Mouse (Mus musculus) thymus, postnatal 36 days (tissue): ENCODE measurements around the gene Cks1b.

Experiments used
- DNase-seq, 2 experiments: peaks; one replicate each; pipeline ENCODE4 v3.0.0; 2022; ENCODE audit warnings: mixed read lengths in 2 of 2

Cks1b gene

DNA sequence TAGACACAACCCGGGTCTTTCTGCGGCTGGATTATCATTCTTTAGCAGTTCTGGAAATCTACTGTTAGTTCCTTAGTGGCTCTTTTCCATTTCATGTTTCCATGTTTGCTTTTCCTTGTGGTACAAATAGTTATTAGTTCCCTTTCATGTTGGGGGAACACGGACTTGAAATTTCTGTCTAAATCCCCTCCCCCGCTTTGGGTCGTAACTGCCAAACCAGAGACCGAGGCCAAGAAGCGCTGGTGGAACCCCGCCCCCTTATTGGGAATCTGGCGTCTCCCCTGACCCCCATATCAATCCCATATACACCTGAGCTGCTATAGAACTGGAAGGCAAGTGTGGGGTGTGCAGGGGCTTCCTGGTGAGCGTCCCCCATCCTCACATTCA is 22.8 kb downstream of the Cks1b start:
- no peak for DNase-seq

DNA sequence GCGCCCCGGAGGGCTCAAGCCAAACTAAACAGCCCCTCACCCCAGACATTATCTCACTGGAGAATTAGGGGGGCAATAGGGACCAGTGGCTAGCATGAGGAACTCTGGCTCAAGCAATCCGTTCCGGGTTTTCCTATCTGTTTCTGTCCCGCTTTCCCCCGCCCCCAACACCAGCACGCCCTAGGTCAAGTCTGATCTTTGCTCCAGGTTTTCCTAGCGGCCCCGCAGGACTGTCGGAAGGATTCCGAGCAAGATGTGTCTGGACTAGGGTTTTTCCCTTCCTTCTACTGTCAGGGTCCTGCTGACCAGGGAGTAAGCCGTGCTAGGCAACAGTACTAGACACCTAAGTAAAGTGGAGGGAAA is 23.3 kb downstream of the Cks1b start:
- no peak for DNase-seq

DNA sequence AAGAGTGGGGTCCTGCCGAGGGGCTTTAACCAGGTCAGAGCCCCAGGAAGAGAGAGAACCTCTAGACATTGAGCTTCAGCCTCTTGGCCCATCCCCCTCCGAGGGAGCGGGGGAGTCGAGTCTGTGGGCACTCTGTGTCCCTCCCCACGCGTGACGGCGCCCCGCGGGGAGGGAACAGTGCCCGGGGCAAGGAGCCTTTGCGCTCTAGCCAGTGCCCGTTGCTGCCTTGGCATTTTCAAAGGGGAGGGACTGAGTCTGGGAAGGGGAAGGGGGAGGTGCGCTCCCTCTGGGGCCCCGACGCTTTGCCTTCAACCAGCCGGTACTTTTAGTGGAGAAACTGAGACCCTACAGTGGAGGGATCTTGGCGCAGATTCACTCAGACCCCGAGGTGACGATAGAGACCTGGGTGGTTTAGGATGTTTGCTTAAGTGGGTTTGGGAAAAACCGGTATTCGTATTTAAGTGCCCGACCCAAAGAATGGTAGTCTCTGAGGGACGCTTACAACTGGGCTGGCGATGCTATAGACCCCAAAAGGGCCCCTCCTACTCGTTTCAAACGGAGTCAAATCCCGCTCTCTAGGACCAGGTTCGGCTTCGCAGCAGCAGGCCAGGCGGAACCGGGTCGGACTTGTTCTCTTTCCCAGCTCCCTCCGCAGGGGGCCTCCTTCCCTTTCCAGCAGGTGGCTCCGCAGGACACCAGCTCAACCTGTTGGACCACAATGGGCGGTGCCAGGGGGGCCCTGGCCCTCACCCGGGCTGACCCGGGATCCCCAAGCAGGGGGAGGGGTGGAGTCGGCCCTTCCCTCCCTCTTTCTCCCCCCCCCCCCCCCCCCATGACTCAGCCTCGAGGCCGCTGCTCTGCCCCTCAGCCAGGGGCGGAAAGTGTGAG is 23.9 kb downstream of the Cks1b start, which contains the start of gene Zbtb7b:
Gene Zbtb7b (minus strand): TSS at position 771 of the 888 bp plus-strand sequence.
- no peak for DNase-seq

DNA sequence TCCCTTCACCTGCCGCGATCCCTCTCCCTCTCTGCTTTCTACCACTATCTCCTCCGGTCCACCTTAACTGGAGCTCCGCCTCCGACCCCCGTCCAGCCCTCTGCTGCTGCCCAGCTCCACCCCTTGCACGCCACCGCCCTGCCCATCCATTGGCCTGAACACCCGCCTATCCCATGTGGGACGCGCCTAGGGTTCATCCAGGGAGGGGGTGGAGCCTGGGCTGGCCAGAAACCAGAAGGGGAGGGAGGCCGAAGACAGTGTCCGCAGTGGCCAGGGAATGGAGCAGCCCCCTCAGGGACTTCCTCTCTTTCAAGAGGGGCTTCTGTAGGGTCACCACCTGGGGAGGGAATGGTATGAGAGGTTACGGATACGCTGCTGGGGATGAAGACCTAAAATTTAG is 24.6 kb downstream of the Cks1b start:
- DNase-seq, result peak; percentile 68 to 80

DNA sequence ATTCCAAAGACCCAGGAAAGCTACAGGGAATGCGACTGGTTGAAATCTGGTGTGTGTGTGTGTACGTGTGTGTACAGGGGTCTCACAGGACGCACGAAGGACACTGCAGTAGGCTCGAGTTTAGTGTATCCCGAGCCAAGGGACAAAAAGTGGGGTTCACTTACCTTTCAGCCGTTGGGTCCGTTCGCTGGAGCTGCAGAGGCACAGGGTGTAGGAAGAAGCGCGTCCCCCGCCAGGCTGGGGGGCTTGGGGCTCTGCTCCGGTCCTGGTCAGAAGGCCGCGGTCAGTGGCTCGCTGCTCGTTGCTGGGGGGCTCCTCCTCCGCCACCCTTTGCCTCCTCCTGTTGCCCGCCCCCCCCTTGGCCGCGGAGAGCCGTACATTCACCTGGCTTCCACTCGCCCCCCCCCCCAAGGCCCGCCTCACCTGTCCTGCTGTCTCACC is 25.3 kb downstream of the Cks1b start:
- DNase-seq, result no peak

DNA sequence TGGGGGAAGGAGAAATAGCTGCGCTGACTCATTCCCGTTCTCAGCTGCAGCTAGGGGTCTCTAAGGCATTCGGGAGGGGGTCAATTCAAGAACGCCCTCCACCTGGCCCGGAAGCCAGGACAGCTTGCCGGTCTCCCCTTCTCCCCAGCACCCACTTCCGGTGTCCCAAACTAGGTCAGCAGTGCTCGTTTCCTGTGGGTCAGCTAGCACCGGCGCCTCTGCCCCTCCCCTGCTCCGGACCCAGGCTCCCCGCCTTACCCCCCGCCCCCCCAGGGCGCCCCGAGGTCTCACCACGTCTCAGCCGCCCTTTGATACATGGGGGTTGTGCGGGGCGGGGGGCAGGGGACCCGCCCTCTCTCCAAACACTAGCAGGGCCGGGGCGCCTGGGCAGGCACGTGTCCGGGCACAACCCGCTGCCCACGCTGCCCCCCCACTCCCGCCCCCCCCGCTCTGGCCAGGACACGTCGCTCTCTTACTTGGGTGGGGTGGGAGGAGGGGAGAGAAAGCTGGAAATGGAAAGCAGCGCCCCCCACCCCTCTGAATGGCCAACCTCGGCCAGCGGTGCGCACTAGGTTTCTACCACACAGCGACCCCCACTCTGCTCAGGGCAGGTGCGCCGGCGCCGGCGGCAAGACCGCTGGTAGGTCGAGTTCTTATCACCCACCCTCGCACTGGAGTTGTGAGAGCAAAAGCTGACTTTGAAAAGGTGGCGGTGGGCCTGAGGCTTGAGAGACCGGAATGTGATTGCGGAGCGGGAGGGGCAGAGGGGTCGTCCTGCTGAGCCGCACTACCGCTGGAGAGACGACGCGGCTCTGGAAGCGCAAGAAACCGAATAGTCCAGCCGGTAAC is 26.3 kb downstream of the Cks1b start:
- peak in 1 of 2 experiments; percentile 35 for DNase-seq

DNA sequence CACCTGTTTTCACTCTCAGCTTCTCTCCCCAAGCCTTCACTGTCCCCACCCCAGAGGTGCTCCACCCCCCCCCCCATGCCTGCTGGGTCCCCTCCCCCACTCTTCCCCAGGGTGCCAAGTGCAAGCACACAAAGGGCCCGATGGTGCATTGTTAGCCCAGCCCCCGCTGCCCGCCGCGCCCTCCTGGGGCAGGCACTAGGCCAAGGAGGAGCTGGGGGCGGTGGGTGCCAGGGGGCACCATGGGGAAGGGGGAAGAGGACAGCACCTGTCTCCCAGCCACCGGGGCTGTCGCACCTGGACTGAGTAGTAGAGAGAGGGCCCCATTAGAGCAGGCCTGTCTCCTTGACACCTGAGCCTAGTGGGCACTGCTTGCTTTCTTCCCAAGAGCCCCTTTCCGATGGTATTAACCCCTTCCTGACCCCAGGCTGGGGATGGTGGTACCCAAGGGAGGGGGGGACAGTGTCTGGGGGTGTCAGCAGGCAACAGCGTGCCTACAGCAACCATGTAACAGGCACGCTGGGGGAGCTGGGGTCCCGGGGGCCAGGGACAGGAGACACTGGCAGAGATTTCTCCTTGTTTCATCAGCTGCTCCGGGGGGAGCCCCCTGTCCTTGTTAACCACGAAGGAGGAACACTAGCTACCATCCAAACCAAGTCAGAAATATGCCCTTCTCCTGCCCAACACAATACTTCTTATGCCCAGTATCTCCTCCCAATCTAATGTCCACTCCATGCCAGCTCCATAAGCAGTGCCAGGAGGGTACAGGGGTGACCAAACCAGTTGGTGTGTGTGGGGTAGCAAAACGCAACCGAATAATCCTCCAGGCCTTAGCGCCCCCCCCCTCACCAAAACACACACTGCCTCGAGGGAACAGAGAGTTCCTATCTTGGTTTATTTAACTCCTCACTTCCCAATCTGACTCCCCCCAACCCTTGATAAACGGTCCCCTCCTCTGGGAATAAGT is 27.2 kb downstream of the Cks1b start:
- DNase-seq, result peak; percentile 37 to 66

DNA sequence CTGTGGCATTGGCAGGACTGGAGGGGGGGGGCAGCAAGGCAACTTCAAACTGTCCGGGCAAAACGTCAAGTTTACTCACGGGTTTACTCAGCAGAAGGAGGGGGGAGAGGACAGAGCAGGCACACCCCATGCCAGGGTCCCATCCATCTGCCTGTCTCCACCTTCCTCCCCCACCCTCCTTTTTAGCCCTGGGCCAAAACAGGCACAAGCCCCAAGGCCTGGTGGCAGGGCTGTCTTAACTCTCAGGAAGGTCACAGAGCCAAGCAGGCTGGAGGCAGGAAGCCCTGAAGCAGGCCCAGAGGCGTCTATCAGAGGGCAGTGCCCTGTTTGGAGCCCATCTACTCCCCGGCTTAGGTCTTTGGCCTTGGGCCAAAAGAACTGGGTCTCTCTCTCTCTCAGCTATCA is 28.1 kb downstream of the Cks1b start:
- DNase-seq, result no peak

DNA sequence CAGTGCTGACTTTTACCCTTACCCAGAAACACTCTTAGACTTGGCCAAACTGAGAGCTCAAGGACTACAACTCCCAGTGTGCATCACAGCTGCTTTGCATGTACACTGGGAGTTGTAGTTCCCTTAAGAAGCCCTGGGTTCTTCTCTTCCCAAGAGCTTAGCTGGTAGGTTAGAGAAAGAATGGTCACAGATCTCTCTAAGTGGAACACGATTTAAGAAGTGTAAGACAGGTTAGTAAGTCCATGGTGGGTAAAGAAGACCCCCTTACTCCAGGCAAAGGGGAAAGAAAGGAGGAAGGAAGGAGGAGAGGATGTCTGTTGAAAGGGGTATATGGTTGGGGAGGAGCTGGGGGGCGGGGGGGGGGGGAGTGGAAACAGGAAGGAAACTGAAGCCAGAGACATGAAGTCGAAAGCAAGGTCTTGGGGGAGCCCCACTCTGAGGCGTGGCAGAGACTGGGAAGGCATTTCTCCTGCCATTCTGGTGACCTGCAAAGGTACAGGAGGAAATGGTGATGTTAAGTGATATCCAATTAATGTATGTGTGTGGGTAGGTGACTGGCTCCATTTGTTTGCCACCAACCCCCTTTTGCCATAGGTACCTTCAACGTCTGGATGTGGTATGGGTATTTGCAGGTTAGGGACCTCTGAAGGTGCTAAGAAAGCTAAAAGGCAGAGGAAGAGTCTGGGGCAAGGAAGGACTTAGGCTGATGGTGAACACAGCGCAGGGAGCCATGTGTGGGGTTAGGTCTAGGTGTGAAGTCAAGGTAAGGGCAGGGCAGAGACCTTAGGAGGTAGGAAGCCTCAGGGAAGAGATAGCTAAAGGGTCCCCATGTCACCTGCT is 29.1 kb downstream of the Cks1b start:
- DNase-seq, result peak; percentile 40 to 60

DNA sequence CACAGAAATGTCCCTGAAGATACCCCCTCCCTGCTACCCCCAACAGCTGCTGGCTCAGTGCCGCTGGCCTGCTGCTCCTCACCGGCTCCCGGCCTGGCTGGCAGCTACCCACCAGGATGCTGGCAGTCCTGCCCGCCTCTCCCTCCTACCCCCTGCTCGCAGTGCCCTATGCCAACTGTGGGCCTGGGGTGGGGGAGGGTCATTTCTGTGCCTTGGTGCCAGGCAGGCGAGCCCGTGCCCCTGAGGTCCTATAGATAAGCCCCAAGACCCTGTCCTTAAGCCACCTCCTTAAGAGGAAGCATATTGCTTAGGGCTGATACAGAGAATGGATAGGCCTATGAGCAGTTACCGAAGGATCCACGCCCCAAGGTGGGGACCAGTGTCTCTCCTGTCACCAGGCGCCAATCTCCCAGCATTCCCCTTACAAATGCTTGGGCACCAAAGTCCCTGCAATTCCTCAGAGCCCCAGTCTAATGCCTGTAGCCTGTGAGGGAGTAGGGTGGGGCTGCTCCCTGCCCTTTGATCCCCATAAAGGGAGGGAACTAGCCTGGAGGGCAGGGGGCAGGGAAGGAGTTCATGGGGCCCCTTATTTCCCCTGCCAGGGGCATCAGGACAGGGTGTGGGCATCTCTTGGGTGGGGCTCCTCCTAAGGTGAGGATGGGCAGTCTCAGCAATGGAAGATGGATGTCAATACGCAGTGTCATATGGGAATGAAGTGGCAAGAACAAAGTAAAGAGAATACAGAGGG is 29.9 kb downstream of the Cks1b start:
- no peak for DNase-seq

DNA sequence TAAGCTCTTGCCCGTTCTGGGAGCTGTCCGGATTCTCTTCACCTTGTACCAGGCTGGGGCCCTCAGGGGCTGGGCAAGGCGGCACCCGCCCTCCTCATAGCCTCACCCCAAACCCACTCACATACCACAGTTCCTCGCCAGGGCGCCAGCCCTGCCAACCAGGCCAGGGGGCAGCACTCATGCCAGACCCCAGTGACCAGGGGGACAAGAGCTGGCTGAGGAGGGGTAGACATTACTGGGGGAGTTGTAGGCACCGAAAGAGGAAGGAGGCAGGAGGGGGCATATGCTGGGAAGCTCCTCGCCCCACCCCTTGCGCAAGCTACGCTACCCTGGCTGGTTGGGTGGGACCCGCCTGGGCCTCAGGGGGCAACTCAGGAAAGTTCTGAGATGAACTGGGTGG is 30.6 kb downstream of the Cks1b start:
- no peak for DNase-seq

DNA sequence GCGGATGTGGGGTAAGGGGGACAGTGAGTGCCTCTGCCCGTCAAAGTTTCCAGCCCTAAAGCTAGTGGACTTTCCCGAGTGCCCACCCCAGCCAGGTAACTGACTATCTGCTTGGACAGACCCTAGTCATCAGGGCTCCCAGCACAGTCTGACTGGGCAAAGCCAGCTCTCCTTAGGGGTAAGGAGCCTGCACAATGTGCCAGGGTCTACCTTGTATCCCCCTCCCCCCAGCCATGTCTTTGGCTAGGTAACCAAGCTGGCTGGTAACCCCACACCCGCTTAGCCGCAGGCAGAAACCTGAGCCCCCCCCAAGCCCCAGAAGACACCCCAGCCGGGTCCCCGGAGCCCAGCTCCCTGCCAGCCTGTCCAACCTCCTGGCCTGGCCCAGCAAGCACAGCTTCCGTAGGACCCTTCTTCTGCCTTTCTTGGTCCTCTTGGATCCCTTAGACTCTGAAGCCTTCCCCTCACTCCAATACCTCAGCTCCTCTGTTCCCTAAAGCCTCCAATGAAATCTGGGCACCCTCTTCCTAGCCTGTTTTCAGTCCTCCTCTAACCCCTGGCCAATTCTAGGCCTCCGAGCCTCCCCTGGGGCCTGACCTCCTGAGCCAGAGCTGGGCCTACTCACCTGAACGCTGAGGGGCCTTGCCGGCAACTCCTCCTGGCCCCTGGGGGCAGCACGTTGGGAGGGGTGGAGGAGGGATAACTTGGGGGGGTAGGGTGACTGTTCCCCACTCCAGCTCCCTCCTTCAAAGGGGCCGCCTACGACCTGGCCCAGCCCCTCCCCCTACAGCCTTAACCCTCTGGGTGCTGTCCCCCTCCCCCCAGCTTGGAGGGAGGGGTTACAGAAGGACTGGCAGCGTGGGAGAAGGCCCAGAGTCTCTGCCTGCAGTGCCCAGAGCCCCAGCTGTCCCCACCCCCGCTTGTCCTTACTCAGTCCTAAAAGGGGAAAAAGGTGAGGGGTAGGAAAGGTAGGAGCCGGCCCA is 31.5 kb downstream of the Cks1b start:
- peak; percentile 47 to 66 for DNase-seq

DNA sequence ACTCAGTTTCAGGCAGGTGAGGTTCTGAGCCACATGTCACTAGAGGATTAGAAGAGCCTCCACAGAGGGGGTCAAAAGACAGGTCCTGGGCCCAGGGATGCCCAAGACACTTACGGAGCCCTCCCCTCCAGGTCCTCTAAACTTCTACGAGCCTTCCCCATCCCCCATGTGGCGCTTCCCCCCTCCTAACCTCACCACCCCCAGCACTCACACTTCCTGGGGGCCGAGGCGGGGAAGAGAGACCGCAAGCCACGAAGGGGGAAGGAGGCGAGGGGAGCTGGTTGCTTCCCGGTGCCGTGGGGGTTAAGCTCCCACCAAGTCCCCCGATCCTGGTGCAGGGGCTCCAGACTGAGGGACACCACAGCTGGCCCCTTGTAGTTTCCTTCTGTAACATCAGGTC is 32.7 kb downstream of the Cks1b start:
- DNase-seq, result peak; percentile 66 to 75

DNA sequence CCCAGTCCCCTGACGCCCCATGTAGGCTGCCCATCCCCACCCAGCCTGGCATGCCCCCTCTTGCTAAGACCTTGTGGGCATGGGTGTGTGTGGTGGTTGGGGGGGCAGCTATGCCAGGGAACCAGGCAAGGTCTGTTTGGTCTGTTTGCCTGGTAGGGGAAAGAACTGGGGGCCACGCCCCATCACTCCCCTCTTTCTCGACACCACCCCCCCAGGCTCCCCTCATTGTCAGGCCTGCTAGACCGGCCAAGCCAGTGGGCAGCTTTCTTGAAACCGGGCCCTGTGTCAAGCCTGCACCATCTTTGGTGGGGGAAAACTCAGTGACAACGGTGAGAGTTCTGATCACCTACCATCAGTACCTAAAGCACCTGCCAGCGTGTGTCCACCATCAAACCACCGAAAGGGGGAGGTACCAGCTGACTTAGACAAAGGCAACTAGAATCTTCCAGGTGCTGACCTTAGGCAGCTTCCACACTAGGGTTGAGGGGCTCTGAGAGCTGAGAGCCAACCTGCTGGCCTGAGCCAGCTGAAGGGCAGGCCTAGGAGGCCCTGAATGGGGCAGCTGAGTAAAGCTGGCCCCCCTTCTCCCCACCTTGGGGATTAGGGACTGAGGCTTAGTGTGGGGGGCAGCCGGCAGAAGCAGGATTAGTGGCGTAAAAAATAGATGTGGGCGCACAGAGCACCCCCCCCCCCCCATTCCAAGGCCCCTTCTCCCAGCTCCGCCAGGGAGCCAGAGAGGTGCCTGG is 33.7 kb downstream of the Cks1b start:
- no peak for DNase-seq

DNA sequence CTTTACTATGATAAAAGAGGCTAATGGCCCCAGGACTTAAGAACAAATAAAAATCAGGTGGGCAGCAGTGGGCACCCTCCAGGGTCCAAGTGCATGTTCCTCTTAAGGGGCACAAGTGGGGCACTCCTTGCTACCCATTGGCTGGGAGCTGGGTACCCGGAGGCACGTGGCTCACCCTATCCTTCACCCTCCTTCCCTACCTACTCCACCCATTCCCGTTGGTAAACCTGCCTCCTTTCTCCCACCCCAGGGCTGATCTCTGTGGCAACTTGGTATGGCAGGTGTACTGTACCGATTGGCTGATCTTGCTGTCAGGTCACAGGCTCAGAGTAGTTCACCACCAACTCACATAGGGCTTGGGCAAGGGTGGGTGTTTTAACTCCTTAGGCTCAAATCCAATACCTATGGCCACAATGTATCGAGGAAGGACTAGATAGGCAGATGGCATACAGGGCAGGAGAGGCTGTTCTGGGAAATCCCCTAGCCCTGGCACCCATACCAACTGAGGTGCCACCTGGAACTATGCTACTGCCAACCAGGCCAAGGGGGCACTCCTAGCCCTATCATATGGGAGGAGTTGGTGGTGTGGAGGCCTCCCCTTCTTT is 34.4 kb downstream of the Cks1b start:
- no peak for DNase-seq

DNA sequence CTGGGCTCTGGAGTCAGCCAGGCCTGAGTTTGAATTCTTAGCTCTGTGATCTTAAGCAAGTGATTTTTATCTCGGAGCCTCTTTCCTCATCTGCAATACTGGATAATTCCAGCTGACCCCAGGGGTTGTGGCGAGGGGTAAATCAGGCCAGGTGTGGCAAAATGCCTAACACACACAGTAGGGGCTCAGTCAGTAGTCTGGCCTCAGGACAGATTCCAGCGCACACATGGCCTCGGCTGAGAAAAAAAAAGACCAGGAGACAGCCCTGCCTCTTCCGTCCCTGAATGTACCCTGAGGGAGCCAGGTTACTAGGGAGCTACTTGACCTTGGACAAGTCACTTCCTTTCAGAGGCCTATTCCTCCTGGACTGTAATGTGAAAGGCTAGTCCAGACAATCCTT is 35.2 kb downstream of the Cks1b start:
- no peak for DNase-seq

DNA sequence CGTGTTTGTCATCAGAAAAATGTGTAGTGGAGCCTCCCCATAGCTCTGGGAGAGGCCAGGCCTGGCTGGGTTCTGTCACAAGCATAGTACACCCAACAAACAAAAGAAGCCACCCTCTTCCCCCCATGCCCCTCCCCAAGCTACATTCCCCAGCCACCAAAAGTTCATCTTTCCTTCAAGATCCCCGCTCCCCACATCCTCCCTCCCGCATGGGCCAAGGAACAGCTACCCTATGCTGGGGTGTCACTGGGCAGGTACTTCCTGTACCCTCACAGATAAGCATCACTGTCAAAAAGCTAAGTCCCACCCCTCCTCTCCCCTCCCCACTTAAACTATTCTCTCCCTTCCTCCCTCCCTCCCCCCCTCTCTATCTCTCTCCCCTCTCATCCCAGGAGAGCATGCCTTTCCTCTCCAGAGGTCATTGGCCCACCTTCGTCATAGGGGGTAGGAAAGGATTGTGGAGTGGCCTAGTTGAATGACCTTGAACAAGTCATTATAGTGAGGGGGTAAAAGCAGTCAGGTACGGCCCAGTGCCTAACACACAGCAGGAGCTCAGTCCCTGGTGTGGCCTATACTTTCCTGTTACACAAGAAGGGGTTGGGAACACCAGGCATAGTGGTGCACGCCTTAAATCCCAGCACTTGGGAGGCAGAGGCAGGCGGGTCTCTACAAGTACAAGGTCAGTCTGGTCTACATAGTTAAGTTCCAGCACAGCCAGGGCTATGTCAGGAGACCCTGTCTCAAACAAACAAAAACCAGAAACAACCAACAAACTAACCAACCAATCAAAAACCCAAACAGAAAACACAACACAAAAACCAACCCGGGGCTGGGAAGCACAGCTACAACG is 35.9 kb downstream of the Cks1b start:
- DNase-seq, result no peak
